Mouse (Mus musculus) liver, postnatal 0 days (tissue): ENCODE measurements around the gene Usp5.

Source experiments
- CTCF ChIP-seq: sonication (generic); IDR thresholded peaks from 2 replicates; pipeline ENCODE4 v1.5.1; 2016; ENCODE audit warnings: antibody characterized with exemption, low read depth
- EP300 ChIP-seq: IDR thresholded peaks from 2 replicates; pipeline ENCODE4 v1.6.1; 2016; ENCODE audit warnings: antibody characterized with exemption, low read depth, mild to moderate bottlenecking

DNA sequence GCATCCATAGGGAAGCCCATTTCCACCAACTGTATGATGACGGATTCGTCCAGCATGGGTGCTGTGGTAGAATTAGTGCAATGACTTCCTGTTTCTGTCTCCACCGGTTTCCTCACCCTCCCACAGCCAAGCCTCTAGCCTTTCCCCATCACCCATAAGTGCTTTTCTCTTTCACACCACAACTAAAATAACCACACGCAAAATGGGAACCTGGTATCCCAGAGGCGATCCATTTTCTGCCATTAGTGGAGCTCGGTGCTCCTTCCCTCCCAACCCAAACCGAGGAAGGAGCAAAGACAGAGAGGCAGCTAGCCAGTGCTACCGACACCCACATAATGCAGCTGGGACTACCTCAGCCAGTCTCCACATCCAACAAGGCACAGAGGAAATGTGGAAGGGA lies 11.3 kb downstream of the Usp5 start:
- TF ChIP-seq CTCF = no peak
- TF ChIP-seq EP300 = no peak
